Mouse (Mus musculus) lung, postnatal 0 days (tissue): ENCODE measurements around the gene Sac3d1. TPM values are rescaled to one million over a fixed set of nuclear protein-coding genes. Genes with fewer than 3 reads are reported as not detected.

ENCODE experiments used
- ATAC-seq: fragments of 200-750 bp; cut with Nextera tagmentation; 2 replicates; pipeline ENCODE4 v1.8.0; 2017; ENCODE audit warnings: moderate library complexity
- DNase-seq: peaks from one replicate; pipeline ENCODE4 v3.0.0-alpha.2; 2016; ENCODE audit warnings: low spot score
- H3K27ac ChIP-seq: fragments of 300-500 bp; sonication (generic); 2 replicates; pipeline ENCODE4 v1.5.1; 2014; ENCODE audit warnings: antibody characterized with exemption, mild to moderate bottlenecking, low read length, mixed read lengths
- H3K27me3 ChIP-seq: fragments of 300-500 bp; sonication (generic); replicated peaks from 2 replicates; pipeline ENCODE4 v1.6.1; 2014; ENCODE audit warnings: low read length, mixed read lengths; ENCODE audit not compliant: insufficient read depth
- H3K36me3 ChIP-seq: fragments of 300-500 bp; sonication (generic); 2 replicates; pipeline ENCODE4 v1.6.1; 2014; ENCODE audit warnings: low read length, mixed read lengths; ENCODE audit not compliant: insufficient read depth
- H3K4me1 ChIP-seq: fragments of 300-500 bp; sonication (generic); 2 replicates; pipeline ENCODE4 v1.6.1; 2014; ENCODE audit warnings: antibody characterized with exemption, low read depth, low read length, mixed read lengths; ENCODE audit not compliant: insufficient read depth
- H3K4me2 ChIP-seq: fragments of 300-500 bp; sonication (generic); replicated peaks from 2 replicates; pipeline ENCODE4 v1.6.1; 2014; ENCODE audit warnings: low read depth, mild to moderate bottlenecking, low read length, moderate library complexity, mixed read lengths
- H3K4me3 ChIP-seq: fragments of 300-500 bp; sonication (generic); 2 replicates; pipeline ENCODE4 v1.5.1; 2014; ENCODE audit warnings: low read depth, low read length
- H3K9ac ChIP-seq: fragments of 300-500 bp; sonication (generic); replicated peaks from 2 replicates; pipeline ENCODE4 v1.6.1; 2014; ENCODE audit warnings: low read depth, mild to moderate bottlenecking
- H3K9me3 ChIP-seq: fragments of 300-500 bp; sonication (generic); 2 replicates; pipeline ENCODE4 v1.6.1; 2016; ENCODE audit warnings: low read length, mixed read lengths
- CTCF ChIP-seq: IDR thresholded peaks from 2 replicates; pipeline ENCODE4 v1.5.1; 2016; ENCODE audit warnings: antibody characterized with exemption, mild to moderate bottlenecking
- EP300 ChIP-seq: IDR thresholded peaks from 2 replicates; pipeline ENCODE4 v1.6.1; 2016; ENCODE audit warnings: antibody characterized with exemption, mild to moderate bottlenecking, control low read depth
- WGBS: fragments of 180-500 bp; shearing (Covaris S2); extraction: QIAGEN DNeasy Blood & Tissue Kit; methylation state at CpG from one replicate; pipeline ENCODE4 v1.1.7; 2014; 5-methylcytosine and 5-hydroxymethylcytosine counted together
- polyA plus RNA-seq: library from polyadenylated mRNA; unstranded; fragments of >200 nt; fragmentation: Nextera tagmentation; extraction: Ambion mirVana; gene quantifications from 2 replicates; pipeline ENCODE4 v1.2.1, GENCODE M21; 2015

Sac3d1 gene
- polyA plus RNA-seq, 1 experiment from 2014 or later, result 24.5 TPM

DNA sequence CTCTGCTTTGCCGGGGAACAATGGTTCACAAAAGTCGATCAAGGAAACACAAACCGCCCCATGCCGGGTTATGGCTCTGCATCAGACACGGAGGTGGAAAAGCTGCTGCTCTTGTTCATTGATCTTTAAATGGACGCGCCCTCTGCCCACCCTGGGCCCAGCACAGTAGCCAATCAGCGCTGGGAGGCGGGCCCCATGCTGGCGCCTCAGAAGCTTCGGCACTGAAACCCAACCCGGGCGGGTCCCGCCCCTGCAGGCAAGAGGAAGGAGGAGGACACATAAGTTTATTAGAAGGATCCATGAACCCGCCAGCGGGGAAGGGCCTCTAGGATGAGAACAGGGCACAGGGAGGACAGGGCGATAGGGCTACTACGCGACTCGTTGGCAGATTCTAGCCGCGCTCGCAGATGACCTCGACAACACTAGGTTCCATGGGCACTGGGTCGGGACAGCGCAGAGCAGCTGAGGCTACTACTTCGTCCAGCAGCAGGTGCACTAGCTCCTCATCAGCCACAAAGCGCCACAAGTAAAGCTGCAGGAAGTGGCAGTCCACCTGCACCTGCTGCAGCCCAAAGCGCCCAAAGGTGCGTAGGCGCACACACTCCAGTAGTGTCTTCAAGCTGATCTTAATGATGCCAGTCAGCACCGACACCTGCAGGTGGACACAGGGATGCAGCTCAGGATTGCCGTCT is 50.6 kb downstream of the Sac3d1 start, which contains the start of gene Tm7sf2:
TSS of gene Tm7sf2 (minus strand) at position 650 of the 692 bp plus-strand sequence.
- ATAC-seq (peak; percentile 94), DNase-seq (peak; percentile 92)
- Histone ChIP-seq H3K4me2 (peak within 1 kb of the TSS; percentile 77), H3K4me3 (peak within 1 kb of the TSS; percentile 37), H3K9ac (peak within 1 kb of the TSS; percentile 27), H3K4me1 (peaks cover 11% of the 10 kb centered on the region), H3K27me3 (no peaks in the 10 kb centered on the region), H3K36me3 (peaks cover 12% of the 10 kb centered on the region; the same call in 1 of the 2 replicates), H3K9me3 (no peaks in the 10 kb centered on the region), H3K27ac (peak within 1 kb of the TSS; percentile 29)
- peak; percentile 15; the same call in 1 of the 2 replicates for TF ChIP-seq CTCF
- TF ChIP-seq EP300, result no peak
- WGBS, result 9% methylated on average over 33 of the region's 33 CpGs

DNA sequence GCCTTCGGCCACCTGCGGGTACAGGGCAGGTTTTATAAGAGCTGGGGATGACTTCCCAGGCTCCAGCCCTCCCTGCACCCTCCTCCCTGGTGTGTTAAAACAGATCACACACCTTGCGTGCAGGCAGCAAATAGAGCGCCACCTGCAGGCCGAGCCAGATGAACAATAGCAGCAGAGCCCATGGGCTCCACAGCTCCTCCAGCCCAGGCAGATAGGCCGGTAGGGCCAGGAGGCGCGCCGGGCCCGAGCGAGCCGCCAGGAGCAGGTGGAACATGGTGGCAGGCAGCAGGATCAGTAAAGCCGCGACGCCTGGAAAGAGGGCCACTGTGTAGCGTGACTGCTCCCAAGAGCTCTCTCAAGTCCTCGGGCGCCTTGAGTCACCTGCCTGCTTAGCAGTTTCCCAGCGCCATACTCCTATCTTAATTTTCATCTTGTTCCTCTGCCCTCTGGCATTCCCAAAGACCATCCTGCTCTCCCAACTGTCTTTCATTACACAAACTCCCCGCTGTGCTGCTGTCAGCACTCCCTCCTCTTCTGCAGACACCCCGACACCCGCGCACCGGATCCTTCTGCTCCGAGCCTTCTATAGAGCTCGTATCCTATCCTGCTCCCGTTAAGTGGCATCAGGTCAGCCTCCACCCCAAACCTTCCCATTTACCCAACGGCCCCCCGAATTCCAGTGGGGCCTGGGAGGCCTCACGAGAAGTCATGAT is 51.3 kb downstream of the Sac3d1 start:
- peak; percentile 86 for DNase-seq
- ATAC-seq, result peak; percentile 78

GRCm38 (mm10) chr19:6066571-6066970 is 51.9 kb downstream of the Sac3d1 start:
- Histone ChIP-seq H3K36me3 (peaks cover 12% of the 10 kb centered on the region; the same call in 1 of the 2 replicates), H3K27ac (no peak overlapping the region), H3K4me2 (peak overlapping the region; percentile 77), H3K9me3 (no peaks in the 10 kb centered on the region), H3K4me1 (peaks cover 19% of the 10 kb centered on the region), H3K4me3 (peak overlapping the region; percentile 37), H3K9ac (peak overlapping the region; percentile 27; the same call in 1 of the 2 replicates), H3K27me3 (no peaks in the 10 kb centered on the region)
- no peak for DNase-seq
- no peak for ATAC-seq
- TF ChIP-seq CTCF, result no peak
- no peak for TF ChIP-seq EP300
- WGBS, result 22% methylated on average over 5 of the region's 5 CpGs

More for the DNA sequence above, 51.3 kb downstream of the Sac3d1 start:
- H3K9ac ChIP-seq, result peak overlapping the region; percentile 27
- peaks cover 13% of the 10 kb centered on the region for H3K4me1 ChIP-seq
- no peaks in the 10 kb centered on the region for H3K27me3 ChIP-seq
- peak overlapping the region; percentile 37 for H3K4me3 ChIP-seq
- H3K36me3 ChIP-seq, result peaks cover 12% of the 10 kb centered on the region; the same call in 1 of the 2 replicates
- peak; percentile 91 for TF ChIP-seq CTCF
- TF ChIP-seq EP300, result no peak
- peak overlapping the region; percentile 29 for H3K27ac ChIP-seq
- H3K9me3 ChIP-seq, result no peaks in the 10 kb centered on the region
- 1% methylated on average over 30 of the region's 30 CpGs for WGBS
- H3K4me2 ChIP-seq, result peak overlapping the region; percentile 77

Other genes with a start within 250 kb of the Sac3d1 start
- gene Frmd8, start 243.4 kb downstream of the Sac3d1 start, polyA plus RNA-seq, result 33.9 and 35.1 TPM in 2 replicates
- gene Slc25a45, start 240.8 kb downstream of the Sac3d1 start, polyA plus RNA-seq, result 8.4 and 10.2 TPM in 2 replicates
- 1.3 and 1.5 TPM in 2 replicates for gene Tigd3, start 224.5 kb downstream of the Sac3d1 start, polyA plus RNA-seq
- gene Dpf2, start 205.6 kb downstream of the Sac3d1 start, polyA plus RNA-seq, result 77.7 and 78.0 TPM in 2 replicates
- gene Cdc42ep2, start 193.8 kb downstream of the Sac3d1 start, polyA plus RNA-seq, result 21.3 and 23.2 TPM in 2 replicates
- gene Pola2, start 154.4 kb downstream of the Sac3d1 start, polyA plus RNA-seq, result 16.6 and 20.7 TPM in 2 replicates
- not detected in 2 replicates for gene Slc22a20, start 132.5 kb downstream of the Sac3d1 start, polyA plus RNA-seq
- 11.9 and 14.3 TPM in 2 replicates for gene Capn1, start 102.8 kb downstream of the Sac3d1 start, polyA plus RNA-seq
- gene Syvn1, start 72.1 kb downstream of the Sac3d1 start, polyA plus RNA-seq, result 16.3 and 18.7 TPM in 2 replicates
- 36.7 and 37.6 TPM in 2 replicates for gene Mrpl49, start 60.9 kb downstream of the Sac3d1 start, polyA plus RNA-seq
- gene Fau, start 60.8 kb downstream of the Sac3d1 start, polyA plus RNA-seq, result 784 and 827 TPM in 2 replicates
- gene Znhit2, start 57.5 kb downstream of the Sac3d1 start, polyA plus RNA-seq, result 31.2 and 33.9 TPM in 2 replicates
- 8.1 and 9.5 TPM in 2 replicates for gene Tm7sf2, start 50.3 kb downstream of the Sac3d1 start, polyA plus RNA-seq
- 48.7 and 52.7 TPM in 2 replicates for gene Vps51, start 41.4 kb downstream of the Sac3d1 start, polyA plus RNA-seq
- not detected in 2 replicates for gene Tmem262, start 38.6 kb downstream of the Sac3d1 start, polyA plus RNA-seq
- gene Gm28374, start 36.4 kb downstream of the Sac3d1 start, polyA plus RNA-seq, result 0.35 and 0.62 TPM in 2 replicates
- 53.5 and 57.8 TPM in 2 replicates for gene Zfpl1, start 33.7 kb downstream of the Sac3d1 start, polyA plus RNA-seq
- gene Cdca5, start 33.7 kb downstream of the Sac3d1 start, polyA plus RNA-seq, result 2.8 TPM in 2 replicates
- not detected in 2 replicates for gene AC131692.1, start 24.2 kb downstream of the Sac3d1 start, polyA plus RNA-seq
- 0.14 TPM in 1 of 2 replicates, not detected in the other for gene Naaladl1, start 12.9 kb downstream of the Sac3d1 start, polyA plus RNA-seq
- gene Snx15, start 9.7 kb upstream of the Sac3d1 start, polyA plus RNA-seq, result 29.7 and 30.8 TPM in 2 replicates
- 0.93 and 1.0 TPM in 2 replicates for gene Batf2, start 22.3 kb upstream of the Sac3d1 start, polyA plus RNA-seq
- gene Arl2, start 22.9 kb upstream of the Sac3d1 start, polyA plus RNA-seq, result 64.5 and 64.6 TPM in 2 replicates
- gene Majin, start 65.7 kb upstream of the Sac3d1 start, polyA plus RNA-seq, result 0.10 TPM in 1 of 2 replicates, not detected in the other
- 0.49 and 0.55 TPM in 2 replicates for gene Gpha2, start 107.7 kb upstream of the Sac3d1 start, polyA plus RNA-seq
- gene Ppp2r5b, start 117.2 kb upstream of the Sac3d1 start, polyA plus RNA-seq, result 20.2 and 21.6 TPM in 2 replicates
- gene Atg2a, start 123.0 kb upstream of the Sac3d1 start, polyA plus RNA-seq, result 5.1 and 5.9 TPM in 2 replicates
- gene Ehd1, start 158.1 kb upstream of the Sac3d1 start, polyA plus RNA-seq, result 115 and 119 TPM in 2 replicates
- gene Cdc42bpg, start 187.8 kb upstream of the Sac3d1 start, polyA plus RNA-seq, result 2.8 and 3.2 TPM in 2 replicates
- 42.1 and 42.7 TPM in 2 replicates for gene Men1, start 216.3 kb upstream of the Sac3d1 start, polyA plus RNA-seq
- gene Map4k2, start 222.5 kb upstream of the Sac3d1 start, polyA plus RNA-seq, result 22.5 and 25.0 TPM in 2 replicates
- gene Sf1, start 245.0 kb upstream of the Sac3d1 start, polyA plus RNA-seq, result 48.1 and 49.5 TPM in 2 replicates